Mouse (Mus musculus): Measurements from ENCODE around the gene Prkag2.

DNA sequence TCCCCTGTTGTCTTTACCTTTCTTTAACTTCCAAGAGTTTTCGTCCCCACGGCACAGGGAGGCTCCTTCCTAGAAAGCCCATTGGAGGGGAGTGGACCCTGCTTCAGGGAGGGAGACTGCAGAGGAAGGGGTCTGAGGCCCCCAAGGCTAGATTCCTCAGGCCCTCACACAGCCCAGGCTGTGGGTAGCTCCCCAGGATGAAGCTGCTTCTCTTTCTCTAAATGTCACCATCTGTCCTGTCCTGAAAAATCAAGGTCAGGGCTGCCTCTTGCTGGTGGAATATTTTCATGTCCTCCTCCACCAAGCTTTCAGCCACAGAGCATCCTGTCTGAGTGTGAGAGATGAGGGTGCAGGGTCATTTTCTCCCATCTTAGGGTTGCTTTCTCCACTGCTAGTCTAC is 113.5 kb downstream of the Prkag2 start:
- TF ChIP-seq CTCF (IDR thresholded peaks at IDR 0.05; ENCODE audit: insufficient read depth, low read length) (no peak), POLR2A (IDR thresholded peaks at IDR 0.05; ENCODE audit: borderline replicate concordance, extremely low read depth, low read depth, low read length) (no peak)
